Mouse (Mus musculus): ENCODE measurements around the gene Hoxd11. TPM values are rescaled to one million over a fixed set of nuclear protein-coding genes. Genes with fewer than 3 reads are reported as not detected.

Gene Hoxd11
- polyA plus RNA-seq, 1 experiment from 2014 or later: 2.1 TPM

DNA sequence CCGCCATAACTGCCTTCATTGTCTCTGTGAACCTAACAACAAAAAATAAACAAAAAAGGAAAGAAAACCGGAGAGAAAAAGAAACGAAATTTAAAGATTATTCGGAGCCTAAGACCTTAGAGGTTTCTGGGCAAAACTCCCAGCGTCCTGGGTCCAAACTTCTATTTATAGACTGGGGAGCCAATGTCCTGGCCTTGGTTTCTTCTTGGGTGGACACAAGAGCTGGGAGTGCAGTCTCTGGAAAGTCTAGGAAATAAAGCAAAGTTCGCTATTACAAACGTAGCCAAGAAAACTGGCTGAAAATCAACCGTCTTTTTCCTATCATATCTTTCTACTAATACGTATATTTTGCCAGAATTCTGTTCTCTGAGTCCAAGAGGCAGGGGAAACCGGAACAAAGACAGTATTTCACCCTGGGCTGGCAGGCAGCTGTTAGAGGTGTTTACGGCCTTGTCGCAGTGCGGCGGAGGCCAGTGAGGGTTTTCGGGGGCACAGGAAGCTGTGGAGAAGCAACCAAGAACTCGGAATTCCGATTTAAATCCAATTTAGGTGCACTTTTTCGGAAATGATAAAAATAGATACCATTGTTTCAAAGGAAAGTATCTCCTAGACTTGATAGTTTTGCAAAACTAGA, 34.9 kb downstream of the Hoxd11 start:
- 4% methylated on average over 18 of the region's 18 CpGs for WGBS
- Histone ChIP-seq H3K27ac (no peak overlapping the region), H3K9me3 (no peaks in the 10 kb centered on the region), H3K36me3 (no peaks in the 10 kb centered on the region), H3K4me3 (no peak overlapping the region), H3K4me1 (peaks cover 13% of the 10 kb centered on the region), H3K27me3 (ENCODE audit: insufficient read depth, poor library complexity, severe bottlenecking) (peaks cover 100% of the 10 kb centered on the region)
- no peak for DNase-seq (ENCODE audit: low spot score)

DNA sequence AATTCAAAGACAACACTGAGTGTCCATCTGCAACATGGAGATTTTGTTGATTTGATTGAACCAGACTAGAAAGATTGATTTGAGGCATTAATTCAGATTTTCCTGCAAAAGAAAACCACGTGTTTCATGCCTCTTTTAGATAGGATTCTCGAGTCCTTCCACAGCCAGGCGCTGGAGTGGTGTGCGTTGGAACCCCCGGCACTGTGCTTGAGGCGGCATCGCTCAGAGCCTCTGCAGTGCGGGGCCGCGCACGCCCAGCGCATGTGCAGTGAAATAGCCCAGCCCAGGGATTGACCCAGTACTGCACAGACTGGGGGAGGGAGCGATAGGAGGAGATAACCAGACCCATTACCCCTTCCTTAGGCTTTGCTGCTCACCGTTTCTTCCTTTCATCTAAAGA, 35.5 kb downstream of the Hoxd11 start:
- Histone ChIP-seq H3K4me1 (peaks cover 13% of the 10 kb centered on the region), H3K36me3 (no peaks in the 10 kb centered on the region), H3K9me3 (no peaks in the 10 kb centered on the region), H3K27me3 (ENCODE audit: insufficient read depth, poor library complexity, severe bottlenecking) (peaks cover 100% of the 10 kb centered on the region), H3K4me3 (no peak overlapping the region), H3K27ac (no peak overlapping the region)
- under 1% methylated on average over 14 of the region's 14 CpGs for WGBS
- no peak for DNase-seq (ENCODE audit: low spot score)

DNA sequence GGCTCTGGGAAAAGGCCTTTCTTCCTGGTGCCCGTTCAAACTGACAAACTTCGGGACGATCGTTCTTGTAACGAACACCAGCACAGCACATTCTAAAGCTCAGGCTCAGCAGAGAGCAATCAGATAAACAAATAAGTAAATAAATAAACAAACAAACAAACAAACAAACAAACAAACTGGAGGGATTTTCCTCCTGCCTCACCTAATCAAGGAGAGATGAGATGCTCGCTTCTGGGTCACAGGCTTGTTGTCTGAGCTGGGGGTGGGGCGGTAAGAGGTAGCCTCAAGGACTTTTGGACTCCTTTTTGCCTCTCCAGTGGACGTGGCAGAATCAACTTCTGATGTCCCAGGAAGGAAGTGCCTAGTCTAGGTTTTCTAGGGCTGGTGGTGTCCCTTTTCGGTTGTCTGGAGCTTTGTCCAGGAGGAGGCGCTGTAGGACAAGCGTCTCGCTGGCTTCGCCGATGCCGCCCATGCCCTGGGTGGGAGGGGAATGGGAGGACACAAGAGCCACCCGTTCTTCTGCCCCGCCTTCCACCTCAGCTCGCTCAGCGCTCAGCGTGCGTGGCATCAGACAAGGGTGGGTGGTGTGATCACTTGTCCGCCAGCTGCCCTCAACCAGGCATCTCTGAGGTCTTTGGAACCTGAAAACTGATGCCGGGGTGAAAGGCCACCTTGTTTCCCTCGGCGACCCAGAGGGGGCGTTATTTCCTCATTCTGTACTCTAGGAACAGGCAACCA, 36.3 kb downstream of the Hoxd11 start:
- no peaks in the 10 kb centered on the region for H3K9me3 ChIP-seq
- H3K27ac ChIP-seq: no peak overlapping the region
- peaks cover 100% of the 10 kb centered on the region for H3K27me3 ChIP-seq (ENCODE audit: insufficient read depth, poor library complexity, severe bottlenecking)
- WGBS: 2% methylated on average over 26 of the region's 26 CpGs
- peaks cover 13% of the 10 kb centered on the region for H3K4me1 ChIP-seq
- peak overlapping the region; percentile 44 for H3K4me3 ChIP-seq
- DNase-seq (ENCODE audit: low spot score): peak; percentile 91
- H3K36me3 ChIP-seq: no peaks in the 10 kb centered on the region

DNA sequence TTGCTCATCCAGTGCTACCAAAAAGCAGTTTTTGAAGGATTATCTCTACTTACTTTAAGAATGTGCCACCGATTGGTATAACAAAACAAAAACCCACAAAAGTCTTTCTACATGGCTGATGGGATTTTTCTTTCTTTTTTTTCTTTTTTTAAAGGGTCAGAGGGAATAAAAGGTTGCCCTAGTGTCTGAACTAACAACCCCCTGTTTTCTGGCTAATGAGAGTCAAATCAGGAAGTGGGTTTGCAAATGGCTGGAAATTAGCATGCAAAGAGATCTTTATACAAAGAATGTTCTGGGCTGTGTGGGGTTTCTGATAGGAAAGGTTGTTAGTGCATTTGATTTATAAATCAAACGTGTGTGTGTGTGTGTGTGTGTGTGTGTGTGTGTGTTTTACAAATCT, 41.0 kb downstream of the Hoxd11 start:
- WGBS: 8% methylated on average over 2 of the region's 2 CpGs
- peaks cover 6% of the 10 kb centered on the region; the same call in 1 of the 2 replicates for H3K4me1 ChIP-seq

DNA sequence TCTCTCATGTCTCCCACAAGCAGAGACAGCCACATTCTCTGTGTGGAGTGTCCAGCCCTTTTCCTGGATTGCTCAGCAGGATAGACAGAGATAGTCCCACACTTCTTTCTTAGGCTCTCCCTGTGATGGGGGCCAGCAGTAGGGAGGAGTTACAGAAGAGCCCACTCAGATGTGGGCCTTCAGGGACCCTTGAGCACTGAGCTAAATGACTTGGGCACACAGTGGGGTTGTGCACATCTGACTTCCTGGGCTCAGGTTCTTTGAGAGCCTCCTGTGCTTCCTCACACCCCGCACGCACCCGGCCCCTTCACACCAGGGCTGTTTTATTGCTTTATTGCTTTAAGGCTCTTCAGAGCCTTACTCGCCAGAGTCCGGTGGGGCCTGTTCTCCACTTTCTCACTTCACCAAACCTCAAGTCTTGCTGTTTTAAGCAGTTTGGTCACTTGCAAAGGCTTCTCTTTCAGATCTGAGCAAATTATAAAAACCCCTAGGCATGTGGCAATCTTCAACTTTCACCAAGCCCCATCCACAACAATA, 41.7 kb downstream of the Hoxd11 start:
- H3K27ac ChIP-seq: no peak overlapping the region
- no peaks in the 10 kb centered on the region for H3K9me3 ChIP-seq
- H3K36me3 ChIP-seq: no peaks in the 10 kb centered on the region
- H3K4me3 ChIP-seq: no peak overlapping the region
- peaks cover 100% of the 10 kb centered on the region for H3K27me3 ChIP-seq (ENCODE audit: insufficient read depth, poor library complexity, severe bottlenecking)
- 8% methylated on average over 5 of the region's 5 CpGs for WGBS
- H3K4me1 ChIP-seq: peaks cover 4% of the 10 kb centered on the region; the same call in 1 of the 2 replicates
- no peak for DNase-seq (ENCODE audit: low spot score)

More for the DNA sequence above, 41.0 kb downstream of the Hoxd11 start:
- no peak for DNase-seq (ENCODE audit: low spot score)
- H3K9me3 ChIP-seq: no peaks in the 10 kb centered on the region
- H3K36me3 ChIP-seq: no peaks in the 10 kb centered on the region
- no peak overlapping the region for H3K27ac ChIP-seq
- no peak overlapping the region for H3K4me3 ChIP-seq
- peaks cover 100% of the 10 kb centered on the region for H3K27me3 ChIP-seq (ENCODE audit: insufficient read depth, poor library complexity, severe bottlenecking)

DNA sequence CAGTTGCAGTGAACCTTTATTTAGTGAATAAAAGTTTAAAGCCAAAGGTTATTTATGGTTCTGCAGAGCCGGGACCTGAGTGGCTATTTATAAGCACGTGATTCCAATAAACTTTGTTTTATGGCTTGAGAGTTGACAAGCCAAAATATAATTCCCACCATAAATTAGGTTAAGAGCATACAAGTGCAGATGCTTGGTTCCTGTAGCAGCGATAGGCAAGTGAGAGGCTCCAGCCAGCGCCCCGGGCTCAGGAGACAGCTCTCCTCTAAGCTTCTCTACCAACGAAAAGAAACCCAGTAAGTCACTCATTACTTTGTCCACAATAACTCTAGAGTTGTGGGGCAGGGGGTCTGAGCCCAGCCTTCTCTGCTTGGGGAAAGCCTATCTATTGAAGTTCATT, 42.5 kb downstream of the Hoxd11 start:
- H3K27me3 ChIP-seq (ENCODE audit: insufficient read depth, poor library complexity, severe bottlenecking): peaks cover 100% of the 10 kb centered on the region
- H3K36me3 ChIP-seq: no peaks in the 10 kb centered on the region
- H3K4me1 ChIP-seq: peaks cover 4% of the 10 kb centered on the region; the same call in 1 of the 2 replicates
- H3K27ac ChIP-seq: no peak overlapping the region
- no peaks in the 10 kb centered on the region for H3K9me3 ChIP-seq
- no peak overlapping the region for H3K4me3 ChIP-seq
- no peak for DNase-seq (ENCODE audit: low spot score)
- 7% methylated on average over 6 of the region's 6 CpGs for WGBS

DNA sequence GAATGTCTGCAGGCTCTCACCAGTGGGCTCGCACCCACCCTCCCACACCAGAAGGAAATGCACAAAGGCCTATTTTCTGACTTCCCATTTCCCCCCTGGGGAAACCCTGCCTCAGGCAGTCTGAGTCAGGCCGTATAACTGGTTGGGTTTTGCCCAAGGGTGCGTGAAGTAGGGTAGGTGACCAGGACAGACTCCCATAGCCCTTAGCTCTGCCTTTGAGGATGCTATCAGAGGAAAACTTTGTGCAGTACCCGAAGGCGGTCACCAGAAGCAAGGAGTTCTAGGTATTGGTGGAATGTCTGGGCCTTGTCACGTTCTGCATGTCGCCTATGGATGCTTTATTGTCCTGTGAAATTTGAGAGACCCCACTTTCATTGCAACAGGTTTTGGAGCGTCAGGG, 43.6 kb downstream of the Hoxd11 start:
- H3K4me1 ChIP-seq: peaks cover 12% of the 10 kb centered on the region
- H3K27me3 ChIP-seq (ENCODE audit: insufficient read depth, poor library complexity, severe bottlenecking): peaks cover 100% of the 10 kb centered on the region
- no peaks in the 10 kb centered on the region for H3K9me3 ChIP-seq
- no peak overlapping the region for H3K4me3 ChIP-seq
- 5% methylated on average over 8 of the region's 8 CpGs for WGBS
- no peak for DNase-seq (ENCODE audit: low spot score)
- no peak overlapping the region for H3K27ac ChIP-seq
- no peaks in the 10 kb centered on the region for H3K36me3 ChIP-seq

DNA sequence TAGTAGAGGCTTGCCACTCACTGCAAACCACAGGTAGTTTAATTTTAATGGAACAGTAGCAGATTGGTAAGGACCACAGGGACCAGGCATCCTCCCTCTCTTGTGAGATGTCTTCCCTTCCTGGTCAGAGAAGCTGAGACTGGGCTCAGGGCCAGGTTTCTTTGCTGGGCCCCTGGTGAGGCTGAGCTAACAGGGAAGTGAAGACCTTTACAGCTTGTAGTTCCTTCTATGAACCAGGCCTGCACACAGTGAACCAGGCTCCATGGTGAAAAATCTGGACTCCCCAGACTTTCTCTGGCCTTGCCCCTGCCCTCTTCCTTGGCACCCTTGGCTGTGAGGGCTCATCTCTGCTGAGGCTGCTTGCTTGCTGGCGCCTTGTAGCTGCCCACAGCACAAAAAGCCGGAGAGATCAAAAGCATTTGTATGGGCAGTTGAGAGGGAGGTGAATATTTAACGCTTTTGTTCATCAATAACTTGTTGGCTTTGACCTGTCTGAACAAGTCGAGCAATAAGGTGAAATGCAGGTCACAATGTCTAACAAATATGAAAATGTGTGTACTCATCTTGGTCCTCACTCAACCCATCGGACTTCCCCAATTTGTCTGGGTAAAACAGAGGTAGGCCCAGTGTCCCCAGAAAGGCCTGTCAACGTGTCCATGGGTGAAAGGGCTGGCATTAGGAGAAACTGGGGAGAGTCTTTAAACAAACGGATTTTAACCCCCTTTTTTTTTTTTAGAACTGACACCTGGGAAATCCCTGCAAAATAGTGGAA, 45.1 kb downstream of the Hoxd11 start:
- no peaks in the 10 kb centered on the region for H3K36me3 ChIP-seq
- peaks cover 100% of the 10 kb centered on the region for H3K27me3 ChIP-seq (ENCODE audit: insufficient read depth, poor library complexity, severe bottlenecking)
- H3K4me1 ChIP-seq: peaks cover 14% of the 10 kb centered on the region
- H3K4me3 ChIP-seq: no peak overlapping the region
- WGBS: 11% methylated on average over 7 of the region's 7 CpGs
- H3K9me3 ChIP-seq: no peaks in the 10 kb centered on the region
- no peak for DNase-seq (ENCODE audit: low spot score)
- no peak overlapping the region for H3K27ac ChIP-seq

DNA sequence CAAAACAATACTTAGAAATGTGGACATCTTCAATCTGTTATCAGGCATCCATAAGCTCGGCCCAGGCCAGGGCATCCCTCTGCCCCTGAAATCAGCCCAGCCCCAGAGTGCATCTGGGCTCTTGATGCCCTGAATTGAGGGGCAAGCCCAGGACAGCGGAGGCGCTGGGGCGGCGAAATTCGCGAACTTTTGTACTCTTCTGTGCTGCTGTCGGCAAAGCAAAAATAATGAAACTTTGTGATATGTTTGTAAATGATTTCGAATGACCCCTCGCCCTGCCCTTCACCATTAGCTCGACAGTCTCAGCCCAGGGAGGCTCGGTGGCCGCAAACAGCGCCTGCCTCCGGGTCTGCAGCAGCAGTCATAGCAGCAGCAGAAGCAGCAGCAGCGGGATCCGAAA, 45.8 kb downstream of the Hoxd11 start:
- no peak overlapping the region for H3K4me3 ChIP-seq
- 2% methylated on average over 17 of the region's 17 CpGs for WGBS
- no peaks in the 10 kb centered on the region for H3K36me3 ChIP-seq
- H3K27ac ChIP-seq: no peak overlapping the region
- peaks cover 100% of the 10 kb centered on the region for H3K27me3 ChIP-seq (ENCODE audit: insufficient read depth, poor library complexity, severe bottlenecking)
- peaks cover 14% of the 10 kb centered on the region for H3K4me1 ChIP-seq
- DNase-seq (ENCODE audit: low spot score): no peak
- no peaks in the 10 kb centered on the region for H3K9me3 ChIP-seq

DNA sequence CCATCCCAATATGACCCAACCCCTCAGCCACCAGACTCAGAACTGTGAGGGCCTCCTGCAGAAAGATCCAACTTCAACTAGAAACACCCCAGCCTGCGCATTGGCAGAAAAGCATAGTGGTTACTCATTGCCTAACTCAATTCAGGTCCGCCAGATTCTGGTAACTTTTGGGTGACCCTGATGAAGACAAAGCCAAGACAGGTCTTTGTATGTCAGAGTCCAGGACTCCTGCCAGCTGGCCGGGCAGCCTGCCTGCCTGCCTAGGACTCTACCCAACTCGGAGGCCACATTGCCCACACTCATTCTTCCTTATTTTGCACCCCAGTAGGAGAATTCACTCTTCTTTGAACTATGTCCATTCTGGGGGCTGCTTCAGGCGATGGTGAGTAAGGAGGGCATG, 47.2 kb downstream of the Hoxd11 start, which contains the start of gene Gm28230:
Gm28230 (plus strand) TSS at position 178 of the 400 bp plus-strand sequence.
- no peak for DNase-seq (ENCODE audit: low spot score)
- H3K27ac ChIP-seq: peak within 1 kb of the TSS; percentile 3; the same call in 1 of the 2 replicates
- H3K27me3 ChIP-seq (ENCODE audit: insufficient read depth, poor library complexity, severe bottlenecking): peaks cover 100% of the 10 kb centered on the region
- WGBS: 10% methylated on average over 5 of the region's 5 CpGs
- no peaks in the 10 kb centered on the region for H3K36me3 ChIP-seq
- H3K4me3 ChIP-seq: peak within 1 kb of the TSS; percentile 53
- peaks cover 14% of the 10 kb centered on the region for H3K4me1 ChIP-seq
- no peaks in the 10 kb centered on the region for H3K9me3 ChIP-seq

DNA sequence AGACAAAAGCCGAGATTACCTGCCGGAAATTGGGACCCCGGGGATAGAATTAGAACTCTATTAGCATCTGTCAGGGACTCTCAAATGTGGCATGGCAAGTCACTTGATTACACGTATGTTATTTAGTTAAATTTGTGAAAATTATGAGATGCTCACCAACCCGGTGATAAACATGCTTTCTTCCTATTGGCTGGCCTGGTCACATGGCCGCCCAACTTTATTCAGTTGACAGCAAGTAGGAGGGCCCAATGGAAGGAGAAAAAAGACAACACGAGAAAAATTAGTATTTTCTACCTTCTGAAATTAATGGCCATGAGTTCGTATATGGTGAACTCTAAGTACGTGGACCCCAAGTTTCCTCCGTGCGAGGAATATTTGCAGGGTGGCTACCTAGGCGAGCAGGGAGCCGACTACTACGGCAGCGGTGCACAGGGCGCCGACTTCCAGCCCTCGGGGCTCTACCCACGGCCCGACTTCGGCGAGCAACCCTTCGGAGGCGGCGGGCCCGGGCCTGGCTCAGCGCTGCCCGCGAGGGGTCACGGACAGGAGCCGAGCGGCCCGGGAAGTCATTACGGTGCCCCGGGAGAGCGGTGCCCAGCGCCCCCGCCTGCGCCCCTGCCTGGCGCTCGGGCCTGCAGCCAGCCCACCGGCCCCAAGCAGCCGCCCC, 47.7 kb downstream of the Hoxd11 start:
- Histone ChIP-seq H3K4me3 (peak overlapping the region; percentile 53), H3K36me3 (no peaks in the 10 kb centered on the region), H3K4me1 (peaks cover 14% of the 10 kb centered on the region), H3K27ac (peak overlapping the region; percentile 3; the same call in 1 of the 2 replicates), H3K27me3 (ENCODE audit: insufficient read depth, poor library complexity, severe bottlenecking) (peaks cover 100% of the 10 kb centered on the region), H3K9me3 (no peaks in the 10 kb centered on the region)
- no peak for DNase-seq (ENCODE audit: low spot score)
- under 1% methylated on average over 43 of the region's 43 CpGs for WGBS

DNA sequence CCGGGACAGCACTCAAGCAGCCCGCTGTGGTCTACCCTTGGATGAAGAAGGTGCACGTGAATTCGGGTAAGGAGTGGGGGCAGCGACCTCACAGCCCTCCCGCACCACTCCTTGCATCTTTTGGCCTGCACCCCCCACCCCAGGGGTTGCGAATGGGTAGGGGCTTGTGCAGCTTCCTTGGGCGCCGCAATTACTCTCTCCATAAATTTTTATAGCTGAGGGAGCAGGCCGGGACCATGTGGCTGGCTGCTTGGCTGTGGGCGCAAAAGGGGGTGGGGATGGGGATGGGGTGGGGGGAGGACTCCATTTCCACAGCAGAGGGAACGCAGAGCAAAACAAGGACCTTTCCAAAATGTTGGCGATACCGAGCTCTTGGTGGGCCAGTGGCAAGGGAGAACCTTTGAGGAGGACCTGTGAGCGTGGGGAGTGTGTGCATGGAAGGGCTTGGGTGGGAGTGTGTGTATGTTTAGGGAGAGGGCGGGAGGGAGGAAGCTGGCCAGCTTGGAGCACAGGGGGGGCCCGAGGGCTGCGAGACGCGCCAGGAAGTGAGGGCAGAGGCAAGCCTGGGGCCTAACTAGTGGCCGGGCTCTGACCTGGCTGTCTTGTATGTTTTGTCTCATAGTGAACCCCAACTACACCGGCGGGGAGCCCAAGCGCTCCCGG, 48.4 kb downstream of the Hoxd11 start:
- DNase-seq (ENCODE audit: low spot score): no peak
- Histone ChIP-seq H3K9me3 (no peaks in the 10 kb centered on the region), H3K4me1 (peaks cover 17% of the 10 kb centered on the region), H3K27ac (peak overlapping the region; percentile 3; the same call in 1 of the 2 replicates), H3K4me3 (peak overlapping the region; percentile 53), H3K36me3 (no peaks in the 10 kb centered on the region), H3K27me3 (ENCODE audit: insufficient read depth, poor library complexity, severe bottlenecking) (peaks cover 100% of the 10 kb centered on the region)
- WGBS: 1% methylated on average over 25 of the region's 25 CpGs
